Mouse (Mus musculus): ENCODE measurements around the gene Sdhaf4.
"Not testable (repeated sequence)": the region's sequence is repeated elsewhere in the genome, so short reads cannot be mapped to it uniquely, and the experiment has no call there.

Sdhaf4 gene

GRCm38 (mm10) chr1:24005070-24005804, at the start of gene Sdhaf4:
Gene Sdhaf4, minus strand, starts transcription at chr1:24005656.
- peak; percentile 95 for DNase-seq

- no peak for DNase-seq
These were observed 41.5 kb upstream of the Sdhaf4 start for GRCm38 (mm10) chr1:24046730-24047510.

GRCm38 (mm10) chr1:24045627-24046026, 40.2 kb upstream of the Sdhaf4 start:
- DNase-seq = no peak

GRCm38 (mm10) chr1:24043007-24043406, 37.6 kb upstream of the Sdhaf4 start:
- DNase-seq = no peak

DNA sequence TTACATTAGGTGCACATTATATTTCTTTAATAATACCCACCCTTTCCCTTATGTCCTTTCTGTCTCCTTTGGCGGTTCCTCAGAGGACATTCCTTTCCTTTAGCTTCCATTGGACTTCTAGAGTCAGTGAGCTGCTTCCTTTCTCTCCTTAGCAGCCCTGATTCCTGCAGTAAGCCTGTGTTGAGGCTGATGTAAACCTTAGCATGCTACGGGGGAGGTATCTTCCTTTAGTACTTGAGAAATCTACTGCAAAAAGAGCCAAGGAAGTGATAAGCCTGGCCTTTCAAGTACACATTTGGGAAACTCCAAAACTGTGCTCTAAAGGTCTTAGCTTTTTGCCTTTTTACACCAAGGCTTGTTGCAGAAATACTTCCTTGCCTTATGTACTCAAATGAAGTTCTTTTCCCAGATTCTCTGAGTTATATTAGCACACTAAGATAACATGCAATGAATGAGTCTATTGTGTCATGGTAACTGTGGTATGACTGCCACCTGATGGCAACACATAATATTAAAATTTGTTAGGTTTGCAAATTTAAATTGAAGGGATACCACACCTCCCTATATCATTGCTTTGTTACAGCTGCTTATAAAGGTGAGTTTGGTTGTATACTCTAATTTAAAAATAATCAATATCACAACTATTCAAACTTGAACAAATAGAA, 28.4 kb upstream of the Sdhaf4 start:
- no peak for DNase-seq

- no peak for DNase-seq
These were observed 5.4 kb upstream of the Sdhaf4 start for GRCm38 (mm10) chr1:24010821-24011220.

DNA sequence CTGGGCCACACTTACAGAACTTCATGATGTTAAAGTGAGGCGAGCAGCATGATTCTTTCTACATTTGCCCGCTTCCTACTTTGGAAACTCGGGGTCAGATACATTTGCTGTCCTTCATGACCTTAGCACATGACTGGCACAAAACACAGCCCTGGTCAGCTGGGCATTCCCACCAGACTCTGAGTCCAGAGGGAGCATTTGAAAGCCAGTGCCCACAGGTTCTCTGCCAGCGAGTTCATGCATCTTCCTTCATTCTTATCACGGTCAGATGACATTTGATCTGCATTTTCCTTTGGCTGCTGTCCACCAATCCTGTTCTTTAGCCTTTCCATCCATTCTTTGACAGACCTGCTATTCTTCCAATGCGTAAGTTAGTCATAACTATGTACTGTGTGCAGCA, 4.6 kb upstream of the Sdhaf4 start:
- DNase-seq = no peak

DNA sequence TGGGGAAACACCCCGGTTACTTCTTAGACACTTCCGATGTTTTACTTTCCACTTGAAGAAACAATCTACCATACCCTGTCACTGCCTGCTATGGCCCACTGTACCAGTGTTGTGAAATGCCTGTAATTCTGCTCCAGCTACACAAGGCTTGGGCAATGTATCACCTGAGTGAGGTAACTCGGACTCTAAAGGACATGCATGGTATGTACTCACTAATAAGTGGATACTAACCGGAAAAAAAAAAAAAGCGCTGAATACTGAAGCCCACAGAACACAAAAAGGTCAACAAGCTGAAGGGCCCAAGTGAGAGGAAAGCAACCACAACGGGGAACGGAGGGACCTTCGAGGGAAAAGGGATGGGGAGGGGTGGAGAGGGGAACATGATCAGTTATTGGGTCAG, 2.2 kb upstream of the Sdhaf4 start:
- DNase-seq = no peak

- DNase-seq = no peak
These were observed 6.1 kb downstream of the Sdhaf4 start for GRCm38 (mm10) chr1:23999318-23999717.

- no peak for DNase-seq
These were observed 6.6 kb downstream of the Sdhaf4 start for GRCm38 (mm10) chr1:23998866-23999265.

DNA sequence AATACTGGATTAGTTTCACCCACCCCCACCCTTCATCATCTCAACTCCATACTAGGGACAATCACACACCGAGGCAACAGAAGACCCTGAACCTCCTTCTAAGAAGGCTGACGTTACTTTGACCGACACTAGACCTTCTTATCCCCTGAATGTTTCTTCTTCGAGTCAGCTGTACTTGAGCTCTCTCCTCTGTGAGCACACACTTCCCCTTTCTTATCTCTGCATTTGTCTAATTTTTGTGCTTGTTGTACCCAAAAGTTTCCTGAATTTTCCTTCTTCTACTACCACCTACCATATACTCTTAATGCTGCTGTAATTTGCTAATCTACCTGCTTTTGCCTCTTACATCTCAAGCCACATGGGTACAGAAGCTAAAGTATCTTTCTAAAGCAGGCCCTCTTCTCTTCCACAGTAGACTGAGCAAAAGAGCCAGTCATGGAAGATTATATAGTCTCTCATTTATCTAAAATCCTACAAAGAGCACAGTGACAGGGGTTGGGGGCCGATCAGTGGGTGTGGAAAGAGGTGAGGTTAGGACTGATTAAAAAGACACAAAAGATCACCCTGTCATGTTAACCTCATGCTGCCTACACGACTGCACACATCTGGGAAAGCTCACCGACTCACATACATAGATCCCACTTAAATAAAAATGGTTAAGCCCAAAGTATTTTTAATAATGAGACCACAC, 7.2 kb downstream of the Sdhaf4 start:
- no peak for DNase-seq

GRCm38 (mm10) chr1:23997493-23997892, 8.0 kb downstream of the Sdhaf4 start:
- no peak for DNase-seq

- no peak for DNase-seq
These were observed 10.0 kb downstream of the Sdhaf4 start for GRCm38 (mm10) chr1:23995420-23995819.

DNA sequence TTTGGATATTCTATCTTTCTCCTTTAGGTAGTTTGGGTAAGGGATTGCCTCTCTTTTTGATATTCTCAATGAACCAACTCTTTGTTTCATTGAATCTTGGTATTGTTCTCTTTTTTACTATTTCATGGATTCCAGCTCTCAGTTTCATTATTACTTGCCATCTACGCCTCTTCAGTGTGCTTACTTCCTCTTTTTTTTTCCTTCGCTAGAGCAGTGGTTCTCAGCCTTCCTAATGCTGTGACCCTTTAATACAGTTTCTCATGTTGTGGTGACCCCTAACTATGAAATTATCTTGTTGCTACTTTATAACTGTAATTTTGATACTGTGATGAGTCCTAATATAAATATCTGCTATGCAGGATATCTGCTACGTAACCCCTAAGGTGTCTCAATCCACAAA, 22.3 kb downstream of the Sdhaf4 start:
- DNase-seq = no peak

- no peak for DNase-seq
These were observed 27.2 kb downstream of the Sdhaf4 start for GRCm38 (mm10) chr1:23978281-23978680.

DNA sequence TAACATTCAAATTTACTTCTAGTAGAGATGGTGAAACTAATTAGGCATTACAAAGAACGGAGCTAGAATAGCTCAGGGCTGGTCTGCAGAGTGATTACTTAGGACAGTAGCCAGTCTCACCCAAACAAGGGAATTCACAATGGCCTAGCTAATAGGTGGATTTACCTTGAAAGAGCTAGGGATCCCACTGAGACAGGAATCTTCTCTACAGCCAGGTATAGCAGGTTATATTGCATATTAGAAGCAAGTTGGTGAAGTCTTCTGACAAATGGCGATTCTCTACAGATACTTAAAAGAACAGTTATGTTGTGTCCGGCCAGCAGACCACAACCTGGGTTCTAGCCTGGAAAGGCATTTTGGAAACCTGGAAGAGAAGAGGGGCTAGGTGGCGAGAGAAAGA, 34.3 kb downstream of the Sdhaf4 start:
- not testable (repeated sequence) for DNase-seq

- no peak for DNase-seq
These were observed 37.3 kb downstream of the Sdhaf4 start for GRCm38 (mm10) chr1:23968027-23968725.

DNA sequence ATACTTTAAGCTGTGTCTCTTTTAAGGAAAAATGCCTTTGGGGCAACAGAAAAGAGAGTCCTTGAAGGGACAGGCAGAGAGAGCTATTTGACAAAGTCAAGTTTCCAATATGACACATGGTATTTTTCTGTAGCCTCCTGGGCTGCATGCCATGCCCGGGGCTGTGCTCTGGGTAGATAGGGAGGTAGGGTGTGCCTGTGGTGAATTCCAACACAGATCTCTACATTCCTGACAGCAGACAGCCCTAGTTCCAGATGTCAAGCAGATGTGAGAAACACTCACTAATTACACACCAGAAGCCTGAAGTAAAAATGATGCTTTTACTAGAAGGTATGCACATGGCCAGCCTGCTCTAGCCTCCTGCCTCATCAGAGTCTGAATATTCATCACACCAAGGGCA, 39.2 kb downstream of the Sdhaf4 start:
- DNase-seq = no peak

- no peak for DNase-seq
These were observed 46.1 kb downstream of the Sdhaf4 start for GRCm38 (mm10) chr1:23959415-23959732.

- DNase-seq = no peak
These were observed 46.6 kb downstream of the Sdhaf4 start for GRCm38 (mm10) chr1:23958668-23959414.

DNA sequence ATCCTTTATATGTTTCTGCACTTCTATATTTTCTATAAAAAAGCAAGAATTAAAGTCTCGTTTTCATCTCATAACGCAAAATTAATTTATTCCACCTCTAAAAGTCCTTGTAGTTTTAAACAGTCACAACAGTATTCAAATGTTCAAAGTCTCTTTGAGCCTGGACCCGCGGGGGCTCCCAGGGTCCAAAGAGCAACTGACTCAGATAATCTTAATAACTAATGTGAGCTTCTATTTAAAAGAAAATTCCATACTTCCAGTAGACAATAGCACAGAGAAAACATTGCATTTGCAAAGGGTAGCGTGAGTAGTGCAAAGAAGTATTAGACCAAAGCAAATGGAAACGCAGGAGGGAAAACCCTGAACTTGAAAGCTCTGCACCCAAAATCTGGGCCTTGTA, 47.4 kb downstream of the Sdhaf4 start:
- DNase-seq = no peak

DNA sequence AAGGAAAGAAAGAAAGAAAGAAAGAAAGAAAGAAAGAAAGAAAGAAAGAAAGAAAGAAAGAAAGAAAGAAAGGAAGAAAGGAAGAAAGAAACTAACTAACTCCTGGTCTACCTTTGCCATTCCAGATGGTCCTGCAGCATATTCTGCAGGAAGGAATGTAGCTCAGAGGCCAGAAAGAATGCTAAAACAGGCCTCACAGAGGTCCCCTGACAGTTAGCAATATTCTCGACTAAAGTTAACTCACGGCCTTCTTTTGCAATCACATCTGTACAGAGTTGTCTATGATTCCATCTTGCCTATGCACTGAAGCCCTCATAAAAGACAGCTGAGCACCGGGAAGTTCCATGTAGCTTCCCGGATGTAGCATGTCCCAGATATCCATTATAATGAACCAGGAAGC, 49.9 kb downstream of the Sdhaf4 start:
- no peak for DNase-seq

Measured in kidney, postnatal 10 days (tissue).